Mouse (Mus musculus): ENCODE measurements at regions not wholly inside any gene's neighbourhood (a gene's known extent, or its start where the extent isn't known, plus 50 kb on each side); places are given as distances from the start of the nearest gene placed in this dataset.
A peak's percentile ranks its signal among the peaks of the same experiment; 100 is the strongest.

DNA sequence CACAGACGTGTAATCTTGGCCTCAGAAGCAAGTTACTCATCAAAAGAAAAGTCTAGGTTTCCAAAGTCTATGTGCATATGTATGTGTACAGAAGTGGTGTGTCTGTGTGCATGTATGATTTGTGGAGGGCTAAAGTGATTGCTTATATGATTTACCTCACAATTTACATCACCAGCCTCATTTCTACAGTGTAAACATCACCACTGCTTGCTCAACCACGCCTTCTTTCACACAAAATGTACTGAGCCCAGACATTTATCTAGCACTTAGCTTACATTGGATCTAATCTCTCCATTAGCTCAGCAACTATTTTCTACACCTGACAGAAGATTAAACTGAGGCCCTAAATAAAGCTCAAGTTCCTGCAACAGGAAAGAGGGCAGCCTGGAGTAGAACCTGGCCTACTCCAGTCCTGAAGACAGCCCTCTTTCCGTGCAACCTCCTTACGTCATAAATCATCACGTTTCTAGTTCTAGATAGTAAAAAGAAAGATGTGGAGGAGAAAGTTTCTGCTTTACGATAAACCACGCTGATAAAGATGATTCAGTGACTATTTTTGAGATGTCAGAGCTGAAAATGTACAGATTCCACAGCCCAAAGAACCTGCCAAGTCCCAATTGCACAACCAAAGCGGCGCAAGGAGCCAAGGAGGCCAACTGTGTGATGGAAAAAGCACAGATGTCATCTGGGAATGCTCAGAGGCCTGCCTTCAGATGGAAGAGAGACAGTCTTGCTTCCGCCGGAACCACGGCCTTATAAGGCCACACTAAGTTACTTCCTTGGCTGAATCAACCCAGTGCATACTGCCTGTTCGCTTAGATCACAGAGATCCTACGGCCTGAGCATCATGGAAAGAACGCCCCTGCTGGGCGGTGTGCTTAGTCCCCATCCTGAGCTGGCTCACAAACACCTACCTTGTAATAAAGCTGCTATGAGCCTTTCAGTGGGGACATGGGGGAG, 72.5 kb upstream of the Thbs1 start:
- DNase-seq: peak; percentile 46 to 56

DNA sequence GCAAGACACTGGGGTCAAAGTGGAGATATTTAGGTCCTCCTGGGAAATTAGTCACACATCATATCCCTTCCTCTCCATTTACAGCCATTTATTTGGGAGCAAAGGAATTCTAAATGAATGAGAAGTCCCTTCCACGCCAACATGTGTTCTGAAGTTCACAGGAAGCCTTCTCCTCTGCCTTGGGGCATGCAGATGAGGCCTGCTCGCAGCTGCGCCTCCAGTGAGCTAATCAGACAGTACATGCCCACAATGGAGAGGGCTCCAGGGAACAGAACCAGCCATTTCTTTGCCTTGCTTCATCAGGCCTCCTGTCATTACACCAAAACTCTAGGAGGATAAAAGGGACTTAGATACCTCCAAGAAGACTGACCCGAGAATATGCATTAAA, 71.9 kb upstream of the Thbs1 start:
- no peak for DNase-seq

DNA sequence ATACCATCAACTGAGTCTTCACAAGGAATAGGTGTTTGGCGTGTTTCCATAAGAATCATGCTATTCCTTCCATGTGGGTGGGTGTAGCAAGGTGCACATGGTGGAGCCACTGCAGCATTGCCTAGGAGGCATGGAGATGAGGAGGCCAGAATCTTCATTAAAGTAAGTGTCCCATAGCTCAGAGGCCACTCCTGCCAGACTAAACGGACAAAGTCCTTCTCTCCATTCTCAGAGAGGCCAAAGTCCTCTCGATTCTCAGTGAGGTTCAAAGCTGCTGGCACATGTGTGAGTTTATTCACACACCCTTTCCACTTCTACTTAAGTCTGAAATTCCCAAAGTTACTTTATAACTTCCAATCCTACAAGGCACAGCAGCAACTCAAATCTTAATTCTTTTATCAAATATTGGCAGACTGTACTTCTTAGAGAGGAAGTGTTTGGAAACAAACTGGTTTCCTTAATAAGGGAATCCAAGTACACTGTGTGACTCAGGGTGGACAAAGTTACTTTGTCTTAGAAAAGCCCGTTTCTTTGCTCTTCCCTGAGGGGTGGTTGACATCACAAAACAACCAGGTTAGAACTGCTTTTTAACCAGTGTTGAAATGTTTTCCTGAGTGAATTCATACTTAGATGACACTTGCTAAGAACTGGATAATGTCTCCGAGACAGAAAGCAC, 69.2 kb upstream of the Thbs1 start:
- peak; percentile 19 to 53 for DNase-seq

DNA sequence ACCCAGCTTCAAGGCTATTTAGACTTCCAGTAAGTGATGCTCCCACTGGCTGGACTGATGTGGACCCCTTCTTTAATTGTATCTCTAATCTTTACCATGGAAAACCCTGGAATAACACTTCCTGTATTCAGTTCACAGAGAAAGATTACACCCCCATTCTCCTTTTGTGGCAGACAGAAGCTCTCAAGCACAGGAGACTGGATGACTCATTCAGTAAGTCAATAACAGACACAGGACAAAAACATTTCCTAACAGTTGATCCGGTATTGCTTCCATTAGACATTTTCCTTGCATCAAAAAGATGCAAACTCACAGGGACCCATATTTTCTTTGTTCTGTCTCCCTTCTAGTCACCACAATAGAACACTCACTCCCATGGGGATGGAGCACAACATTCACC, 67.0 kb upstream of the Thbs1 start:
- DNase-seq: no peak

DNA sequence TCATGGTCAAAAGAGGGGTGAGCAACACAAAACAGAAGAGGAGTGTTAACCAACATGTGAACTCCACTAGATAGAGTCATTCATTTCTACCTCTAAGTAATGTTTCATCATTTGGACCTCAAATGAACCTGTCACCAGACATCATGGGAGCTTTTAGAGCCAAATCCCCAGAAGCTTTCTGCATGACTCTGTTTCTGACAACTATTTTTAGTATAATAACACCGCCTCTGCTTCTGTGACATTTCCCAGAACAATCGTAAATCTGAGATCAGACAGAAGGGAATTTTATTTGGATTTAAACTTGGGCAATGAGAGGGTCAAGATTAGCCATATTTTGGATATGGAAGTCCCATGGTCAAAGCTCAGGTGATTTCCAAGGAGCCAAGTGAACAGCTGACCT, 61.4 kb upstream of the Thbs1 start:
- no peak for DNase-seq

DNA sequence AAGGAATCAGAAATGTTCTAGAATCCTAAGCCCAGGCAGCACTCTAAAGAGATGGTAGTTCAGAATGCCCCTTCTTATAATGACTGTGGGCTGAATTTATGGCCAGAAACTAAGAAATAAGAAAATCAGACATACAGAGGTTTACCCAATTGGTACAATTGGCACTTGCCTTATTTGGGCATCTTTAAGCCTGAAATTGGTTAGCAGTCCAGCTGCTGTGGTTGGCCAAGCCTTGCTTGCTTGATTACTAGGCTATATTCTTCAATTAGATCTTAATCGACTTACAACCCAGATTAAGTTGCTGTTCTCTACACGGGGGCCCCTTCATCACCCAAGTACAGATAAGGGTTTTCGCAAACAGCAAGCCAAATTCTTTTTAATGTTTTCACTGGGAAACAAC, 60.1 kb upstream of the Thbs1 start:
- no peak for DNase-seq

DNA sequence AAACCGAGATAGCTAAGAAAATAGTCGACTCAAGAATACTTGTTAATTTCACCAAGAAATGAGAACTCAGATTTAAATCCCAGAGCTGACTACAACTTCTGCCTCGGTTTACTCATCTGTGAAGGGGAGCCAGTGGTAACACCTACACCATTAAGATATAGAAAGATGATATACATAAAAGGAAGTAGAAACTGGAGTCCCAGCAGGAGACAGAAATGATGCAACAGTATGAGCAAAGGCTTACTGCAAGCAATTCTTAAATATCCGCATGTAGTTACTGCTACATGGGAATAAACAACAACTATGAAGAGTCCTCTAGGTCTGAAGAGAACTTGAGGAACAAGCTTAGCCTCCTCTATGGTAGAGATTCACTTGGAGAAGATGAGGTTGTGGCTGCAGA, 58.2 kb upstream of the Thbs1 start:
- no peak for DNase-seq

DNA sequence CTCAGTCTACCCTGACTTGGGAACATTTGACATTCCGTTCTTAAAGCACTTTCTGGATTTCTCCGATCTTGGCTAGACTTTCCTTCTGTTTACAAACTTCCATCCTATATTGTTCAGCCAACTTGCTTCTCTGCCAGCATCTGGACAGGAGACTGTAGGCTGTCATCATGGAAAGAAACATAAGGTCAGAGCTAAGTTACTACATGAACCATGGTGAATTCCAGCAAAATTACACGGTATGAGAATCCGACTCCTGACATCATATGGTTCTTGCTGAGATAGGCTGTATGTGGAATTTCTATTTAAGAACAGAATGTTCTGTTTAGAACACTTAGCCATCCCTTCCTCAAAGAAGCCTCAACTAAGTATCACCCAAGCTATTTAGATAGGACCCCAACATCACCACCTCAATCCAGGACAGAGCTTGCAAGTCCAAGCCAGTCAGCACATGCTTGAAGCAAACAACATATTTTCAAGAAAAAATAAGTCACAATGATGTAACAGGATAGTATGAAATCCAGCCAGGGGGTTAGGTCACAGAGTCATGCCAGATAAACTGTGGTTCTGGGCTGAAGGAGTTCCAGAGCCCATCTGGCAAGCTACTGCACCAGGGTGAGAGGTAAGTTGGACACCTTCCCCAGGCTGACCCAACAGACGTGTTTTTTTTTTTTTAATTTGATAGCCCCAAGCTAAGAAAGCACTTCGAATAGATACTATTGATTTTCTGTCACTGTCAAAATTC, 52.9 kb upstream of the Thbs1 start:
- DNase-seq: no peak

DNA sequence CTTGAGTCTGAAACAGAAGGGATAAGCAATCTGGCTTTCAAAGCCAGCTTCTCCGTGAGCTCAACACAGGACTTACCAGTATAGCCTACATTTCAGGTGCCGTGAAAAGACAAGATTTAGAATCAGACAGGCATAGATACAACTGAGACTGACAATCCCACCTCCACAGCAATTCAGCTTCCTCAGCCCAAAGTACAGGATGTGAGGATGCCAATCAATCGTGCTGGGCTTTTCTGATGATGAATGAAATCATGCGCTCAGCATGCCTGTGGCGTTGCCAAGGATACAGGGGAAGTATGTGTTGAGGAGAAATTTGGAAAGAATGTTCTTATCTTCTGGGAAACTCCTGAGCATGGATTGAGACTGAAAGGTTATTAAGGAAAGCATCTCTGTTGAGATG, 50.4 kb upstream of the Thbs1 start:
- DNase-seq: no peak

All from kidney, postnatal 36 days (tissue).